Mouse (Mus musculus) urinary bladder, postnatal 4 days (tissue): ENCODE measurements around the gene Med29.
"Not testable (repeated sequence)": the region's sequence is repeated elsewhere in the genome, so short reads cannot be mapped to it uniquely, and the experiment has no call there.

ENCODE experiments used
- DNase-seq, 2 experiments: peaks; one replicate each; pipeline ENCODE4 v3.0.0; 2021 to 2022; ENCODE audit warnings: low spot score in 2 of 2

Med29 gene

DNA sequence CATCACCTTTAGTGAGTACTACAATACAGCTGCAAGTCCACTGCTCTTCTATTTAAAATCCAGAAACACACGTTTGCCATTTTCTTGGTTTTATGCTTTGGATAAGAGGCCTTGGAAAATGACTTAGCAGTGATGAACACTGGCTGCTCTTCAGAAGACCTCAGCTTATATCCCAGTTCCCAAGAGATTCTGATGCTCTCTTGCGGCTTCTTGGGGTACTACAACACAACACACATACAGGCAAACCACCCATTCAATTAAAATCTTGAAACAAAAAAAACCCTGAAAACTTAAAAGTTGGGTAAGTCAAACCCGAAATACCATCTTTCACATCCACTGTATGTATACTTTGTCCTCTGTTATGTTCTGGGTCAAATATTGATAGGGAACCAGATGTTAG, 5.5 kb upstream of the Med29 start:
- DNase-seq, result no peak

DNA sequence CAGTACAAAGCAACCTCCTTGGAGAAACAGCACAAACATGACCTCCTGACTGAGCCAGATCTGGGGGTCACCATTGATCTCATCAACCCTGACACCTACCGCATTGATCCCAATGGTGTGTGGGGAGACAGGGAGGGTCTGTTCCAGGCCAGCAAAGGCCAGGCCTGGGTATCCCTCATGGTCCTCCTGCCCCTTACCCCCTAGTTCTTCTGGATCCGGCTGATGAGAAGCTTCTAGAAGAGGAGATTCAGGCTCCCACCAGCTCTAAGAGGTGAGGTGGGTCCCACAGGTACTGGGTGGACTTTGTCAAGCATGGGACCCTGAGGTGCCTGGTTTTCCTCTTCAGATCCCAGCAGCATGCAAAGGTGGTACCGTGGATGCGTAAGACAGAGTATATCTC, 2.9 kb upstream of the Med29 start:
- DNase-seq, result no peak

DNA sequence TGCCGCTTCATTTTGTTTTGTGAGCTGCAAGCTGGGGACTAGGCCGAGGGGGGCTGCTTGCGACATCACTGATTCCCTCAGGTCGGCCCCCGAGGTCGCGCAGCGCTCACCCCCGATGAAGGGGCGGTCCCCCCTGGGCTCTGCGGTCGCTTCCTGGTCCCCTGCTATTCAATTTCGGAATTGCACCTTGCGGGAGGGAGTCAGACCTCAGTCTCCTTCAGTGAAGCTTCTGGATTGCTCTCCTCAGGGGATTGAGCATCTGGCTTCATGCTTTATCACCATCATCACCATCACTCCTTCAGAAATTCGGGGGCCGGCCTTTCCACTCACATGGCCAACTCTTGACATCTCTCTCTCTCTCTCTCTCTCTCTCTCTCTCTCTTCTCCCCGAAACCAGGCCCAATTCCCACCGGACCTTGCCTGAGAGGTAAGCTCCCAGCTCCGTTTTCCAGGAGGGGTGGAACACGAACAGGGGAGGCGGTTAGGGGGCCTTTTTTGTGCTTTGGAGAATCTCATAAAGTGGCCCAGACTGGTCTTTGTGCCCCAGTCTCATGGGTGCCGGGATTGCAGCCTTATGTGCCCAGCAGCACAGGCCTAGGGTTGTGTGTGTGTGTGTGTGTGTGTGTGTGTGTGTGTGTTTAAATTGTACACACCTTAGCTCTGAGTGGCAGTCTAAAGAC, 904 bp upstream of the Med29 start:
- no peak for DNase-seq

DNA sequence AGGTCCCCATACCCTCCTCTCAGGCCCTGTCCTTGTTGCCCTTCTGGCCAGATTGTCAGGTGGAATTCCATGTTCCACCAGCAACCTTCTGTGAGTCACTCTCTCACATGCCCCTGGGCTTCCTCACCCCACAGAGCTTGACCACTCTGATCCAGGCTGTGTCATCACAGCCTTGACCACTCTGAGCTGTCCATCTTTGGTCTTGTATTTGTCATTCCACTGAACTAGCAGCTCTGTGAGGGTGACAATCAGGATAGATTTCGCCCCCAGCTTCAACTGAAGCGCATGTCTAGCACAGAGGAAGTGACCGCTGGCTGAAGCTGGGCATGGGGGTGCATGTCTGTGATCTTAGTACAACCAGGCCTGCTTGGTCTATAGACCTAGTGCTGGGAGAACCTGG, 2.2 kb downstream of the Med29 start:
- DNase-seq, result no peak

DNA sequence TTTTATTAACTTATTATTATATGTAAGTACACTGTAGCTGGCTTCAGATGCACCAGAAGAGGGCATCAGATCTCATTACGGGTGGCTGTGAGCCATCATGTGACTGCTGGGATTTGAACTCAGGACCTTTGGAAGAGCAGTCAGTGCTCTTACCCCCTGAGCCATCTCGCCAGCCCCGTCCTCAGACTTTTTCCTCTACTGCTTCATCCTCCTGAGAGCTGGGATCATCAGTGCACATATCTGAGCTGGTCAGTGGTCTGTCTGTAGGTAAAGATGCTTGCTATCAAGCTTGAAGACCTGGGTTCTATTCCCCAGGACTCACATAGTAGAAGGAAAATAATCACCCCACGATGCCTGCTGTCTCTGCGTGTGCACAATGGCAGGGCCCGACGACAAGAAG, 5.1 kb downstream of the Med29 start:
- not testable (repeated sequence) for DNase-seq

DNA sequence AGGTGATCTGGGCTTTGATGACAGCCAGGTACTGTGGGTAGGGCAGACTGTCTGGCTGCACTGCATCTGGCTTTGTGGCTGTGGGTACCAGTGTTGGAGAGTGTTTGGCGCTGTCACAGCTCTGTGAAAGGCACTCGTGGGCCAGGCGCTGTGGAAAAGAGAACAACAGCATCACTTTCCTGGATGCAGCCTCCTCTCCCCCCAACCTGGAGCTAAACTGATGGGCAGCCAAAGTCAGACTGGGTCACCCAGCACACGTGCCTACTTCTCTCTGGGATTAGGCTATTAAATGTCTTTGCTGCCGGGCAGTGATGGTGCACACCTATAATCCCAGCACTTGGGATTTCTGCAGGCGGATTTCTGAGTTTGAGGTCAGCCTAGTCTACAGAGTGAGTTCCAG, 5.6 kb downstream of the Med29 start:
- not testable (repeated sequence) for DNase-seq

DNA sequence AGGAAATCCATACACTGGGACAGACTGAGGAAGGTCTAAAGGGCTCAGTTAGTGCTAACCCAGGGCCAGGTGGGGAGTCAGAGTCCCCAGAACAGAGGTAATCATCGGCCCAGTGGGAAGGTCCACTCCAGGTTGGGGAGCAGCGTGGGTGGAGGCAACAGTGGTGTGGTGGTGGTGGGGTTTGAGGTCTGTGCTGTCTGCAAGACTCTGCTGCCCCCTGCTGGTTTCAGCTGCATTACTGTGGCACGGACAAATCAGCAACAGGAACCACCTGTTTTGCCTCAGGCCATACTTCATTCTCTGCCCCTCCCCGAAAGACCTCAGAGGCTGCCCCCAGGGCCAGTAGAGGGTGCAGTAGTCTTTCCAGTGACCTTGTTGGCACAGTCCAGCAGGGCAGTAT, 6.0 kb downstream of the Med29 start:
- peak; percentile 73 to 89 for DNase-seq

DNA sequence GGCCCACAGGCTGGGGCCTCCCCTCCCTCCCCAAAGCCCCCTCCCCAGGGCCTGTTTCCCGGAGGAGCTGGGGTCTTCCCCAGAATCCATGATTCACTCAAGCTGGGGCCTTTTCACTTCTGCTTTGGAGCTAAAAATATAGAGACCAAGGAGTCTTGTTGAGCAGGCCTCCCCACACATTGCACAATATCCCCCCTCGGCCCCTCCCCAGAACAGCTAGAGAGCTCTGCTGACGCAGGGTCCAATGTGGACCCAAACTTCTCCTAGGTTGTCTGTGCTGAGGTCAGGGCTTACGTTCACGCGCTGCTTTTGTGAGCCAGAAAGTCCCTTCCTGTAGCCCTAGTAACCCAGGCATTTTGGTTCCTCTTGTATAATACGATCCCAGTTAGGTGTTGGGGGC, 6.5 kb downstream of the Med29 start:
- no peak for DNase-seq

DNA sequence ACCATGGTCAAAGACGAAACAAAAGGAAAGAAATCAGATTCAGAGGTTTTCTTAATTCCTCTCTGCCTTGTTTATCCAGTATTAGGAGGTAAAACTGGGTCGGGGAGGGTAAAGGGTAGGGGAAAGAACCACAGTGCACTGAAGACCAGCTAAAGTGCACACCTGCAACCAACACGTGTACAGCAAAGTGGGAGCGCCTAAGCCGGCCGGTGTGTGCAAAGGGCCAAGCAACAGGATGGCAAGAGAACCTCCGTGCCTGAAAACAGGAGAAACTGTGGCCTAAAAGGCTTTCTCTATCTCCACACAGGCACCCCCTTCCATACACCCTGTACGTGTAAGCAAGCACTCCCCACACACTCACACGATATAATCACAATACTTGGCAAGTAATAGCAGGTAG, 7.3 kb downstream of the Med29 start:
- DNase-seq, result no peak

DNA sequence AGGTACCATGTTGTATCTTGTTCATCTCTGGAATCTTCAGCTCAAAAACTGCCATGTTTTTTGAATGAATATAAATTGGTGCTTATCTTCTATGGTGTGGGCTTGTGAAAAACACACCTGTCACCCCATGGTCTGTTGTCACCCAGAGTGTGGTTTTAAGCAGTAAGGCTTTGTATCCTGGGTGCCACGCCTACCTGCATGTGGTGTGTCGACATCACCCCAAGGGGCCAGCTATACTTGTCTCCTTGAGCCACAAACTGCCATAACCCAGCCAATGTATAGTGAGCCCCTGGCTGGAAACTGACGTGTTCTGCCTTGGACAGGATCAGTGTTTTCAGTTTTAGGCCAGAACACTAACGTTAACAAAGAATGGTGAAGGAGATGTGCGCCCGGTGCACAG, 8.3 kb downstream of the Med29 start:
- no peak for DNase-seq

DNA sequence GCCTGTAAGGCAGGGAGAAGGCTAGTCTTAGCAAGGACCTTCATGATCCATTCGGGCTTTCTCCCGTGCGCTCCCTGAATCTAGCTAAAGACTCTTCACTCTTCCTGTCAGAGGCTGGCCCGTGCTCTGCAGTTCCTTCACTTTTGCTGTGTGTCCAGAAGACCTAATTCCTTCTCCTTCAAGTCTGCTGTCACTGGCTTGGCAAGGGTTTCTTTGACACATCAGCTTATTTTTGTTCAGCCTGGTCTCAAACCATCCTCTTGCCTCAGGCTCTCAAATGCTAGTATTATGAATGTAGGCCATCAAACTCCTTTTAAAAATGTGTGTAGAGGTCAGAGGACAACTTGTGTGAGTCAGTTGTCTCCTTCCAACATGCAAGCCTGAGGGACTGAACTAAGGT, 8.9 kb downstream of the Med29 start:
- no peak for DNase-seq

DNA sequence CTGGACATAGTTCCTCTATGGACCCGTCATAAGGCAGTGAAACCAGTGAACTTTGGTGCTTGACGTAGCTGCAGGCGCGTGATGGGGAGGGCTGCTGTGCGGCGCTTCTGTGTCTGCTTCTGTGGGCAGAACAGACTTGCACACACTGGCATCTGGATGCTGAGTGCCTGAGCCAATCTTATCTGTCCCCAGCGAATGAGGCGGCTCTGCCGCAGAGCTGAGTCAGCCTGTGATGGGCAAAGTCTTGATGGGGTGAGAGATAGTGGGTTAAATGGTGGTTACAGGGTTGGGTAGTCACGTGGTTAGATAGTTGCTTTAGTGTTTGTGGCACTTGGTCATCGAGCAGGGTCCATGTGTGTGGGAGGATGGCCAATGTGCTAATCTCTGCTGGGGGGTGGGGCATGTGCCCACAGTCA, 9.5 kb downstream of the Med29 start:
- DNase-seq, result no peak

DNA sequence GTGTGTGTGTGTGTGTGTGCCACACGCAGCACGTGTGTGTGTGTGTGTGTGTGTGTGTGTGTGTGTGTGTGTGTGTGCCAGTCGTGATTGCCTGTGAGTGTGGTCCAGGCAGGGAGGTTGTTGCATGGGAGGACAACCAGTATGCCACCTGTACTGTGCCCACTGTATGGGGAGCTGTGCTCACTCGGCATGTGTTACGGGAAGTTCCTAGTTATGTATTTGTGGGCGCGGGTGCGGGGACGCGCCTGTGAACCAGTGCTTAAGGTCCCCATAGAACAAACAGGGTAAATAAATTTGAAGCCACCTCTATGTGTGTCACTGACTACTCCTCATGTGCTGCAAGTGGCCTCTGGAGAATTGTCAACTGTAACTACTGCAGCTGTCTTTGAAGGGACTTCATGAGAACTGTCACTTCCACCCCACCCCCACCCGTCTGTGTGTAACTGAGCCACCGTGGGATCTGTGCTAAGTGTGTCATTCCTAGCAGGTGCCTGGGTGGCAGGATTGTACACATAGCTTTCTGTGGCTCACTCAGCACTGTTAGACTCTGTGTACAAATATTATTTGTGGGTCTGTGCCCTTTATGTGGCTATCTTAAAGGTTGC, 10.1 kb downstream of the Med29 start:
- no peak for DNase-seq

DNA sequence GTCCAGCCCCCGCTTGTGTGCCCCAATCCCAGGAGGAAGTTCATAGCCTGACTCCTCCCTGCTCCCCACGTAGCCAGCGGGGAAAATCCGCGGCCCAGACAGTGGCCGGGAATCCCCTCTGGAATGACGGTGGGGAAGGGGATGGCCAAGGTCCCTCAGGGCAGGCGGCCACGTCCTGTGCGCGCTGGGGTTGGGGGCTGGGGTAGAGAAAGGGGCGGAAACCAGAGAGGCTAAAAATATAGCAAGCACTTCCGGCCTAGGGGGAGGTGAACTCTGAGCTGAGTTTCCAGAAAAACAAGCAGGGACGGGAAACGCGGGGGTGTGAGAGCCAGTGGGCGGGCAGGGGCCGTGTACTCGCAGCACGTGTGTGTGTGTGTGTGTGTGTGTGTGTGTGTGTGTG, 10.6 kb downstream of the Med29 start:
- DNase-seq, result peak; percentile 83 to 87

DNA sequence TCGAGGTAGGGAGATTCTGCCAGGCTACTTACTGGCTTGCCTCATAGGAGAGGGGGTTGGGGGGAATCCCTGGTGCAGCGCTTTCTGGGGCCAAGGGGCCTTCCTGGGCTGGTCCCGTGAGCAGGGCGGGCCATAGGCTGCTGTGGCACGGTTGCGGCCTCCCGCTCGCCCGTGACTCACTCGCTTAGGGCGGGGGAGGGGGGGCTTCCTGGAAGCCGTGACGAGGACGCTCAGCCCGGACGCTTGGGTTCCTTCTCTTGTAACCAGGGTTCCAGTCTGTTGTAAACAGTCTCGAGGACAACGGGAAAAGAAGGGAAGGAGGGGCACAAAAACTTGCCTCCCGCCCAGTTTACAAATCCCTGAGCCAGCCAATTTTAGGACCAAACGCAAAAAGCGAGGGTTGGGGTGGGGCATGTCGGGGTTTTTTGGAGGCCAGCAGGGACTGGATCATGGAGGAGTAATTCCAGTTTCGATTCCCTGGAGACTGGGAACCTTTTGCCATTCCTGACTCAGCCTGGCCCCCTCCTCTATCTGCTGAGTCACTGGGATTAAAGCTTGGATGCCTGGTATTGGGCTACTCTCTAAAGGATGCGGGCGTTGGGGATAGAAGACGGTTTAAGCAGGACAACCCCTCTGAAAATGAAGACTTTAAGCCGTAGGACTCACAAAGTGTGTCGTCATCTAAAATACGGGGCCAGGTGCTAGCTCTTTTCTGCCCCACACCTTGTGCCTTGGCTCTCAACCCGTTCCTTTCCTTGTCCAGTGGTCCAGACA, 11.3 kb downstream of the Med29 start:
- DNase-seq, result peak; percentile 79 to 80

DNA sequence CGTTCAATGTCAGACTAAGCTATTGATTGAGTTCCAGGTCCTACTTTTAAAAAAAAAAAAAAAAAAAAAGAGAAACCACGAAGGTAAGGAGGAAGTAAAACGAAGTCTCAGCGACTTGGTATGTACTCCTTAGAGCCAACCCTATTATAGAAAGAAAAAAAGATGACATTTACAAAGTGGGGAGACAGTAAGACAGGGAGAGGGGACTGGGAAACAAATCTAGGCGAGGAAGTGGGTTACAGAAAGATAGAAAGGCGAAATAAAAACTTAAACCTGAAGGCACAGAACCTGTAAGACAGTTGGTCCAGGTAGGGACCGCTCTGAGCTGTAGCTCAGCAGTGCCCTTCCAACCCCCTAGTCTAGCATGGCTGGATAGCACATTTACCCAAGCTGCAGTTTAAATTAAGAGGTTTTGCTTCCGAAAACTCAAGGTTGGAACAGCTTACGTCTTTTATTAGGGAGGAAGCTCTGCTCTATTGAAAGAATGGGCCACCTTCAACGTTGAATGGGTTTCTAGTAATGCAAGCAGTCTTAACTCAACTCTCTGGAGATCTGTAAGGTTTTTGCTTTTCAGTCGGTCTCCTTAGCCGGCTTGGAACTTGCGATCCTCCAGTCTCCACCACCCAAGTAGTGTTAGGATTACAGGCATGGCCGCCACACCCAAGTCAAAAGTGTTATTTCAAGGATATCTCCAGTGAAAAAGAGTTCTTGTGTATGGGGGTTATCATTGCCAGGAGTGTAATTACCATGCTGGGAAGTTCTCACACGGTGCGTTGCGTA, 12.1 kb downstream of the Med29 start, which contains the start of gene Zfp36:
TSS of gene Zfp36 (minus strand) at position 17 of the 780 bp plus-strand sequence.
- DNase-seq, result no peak

DNA sequence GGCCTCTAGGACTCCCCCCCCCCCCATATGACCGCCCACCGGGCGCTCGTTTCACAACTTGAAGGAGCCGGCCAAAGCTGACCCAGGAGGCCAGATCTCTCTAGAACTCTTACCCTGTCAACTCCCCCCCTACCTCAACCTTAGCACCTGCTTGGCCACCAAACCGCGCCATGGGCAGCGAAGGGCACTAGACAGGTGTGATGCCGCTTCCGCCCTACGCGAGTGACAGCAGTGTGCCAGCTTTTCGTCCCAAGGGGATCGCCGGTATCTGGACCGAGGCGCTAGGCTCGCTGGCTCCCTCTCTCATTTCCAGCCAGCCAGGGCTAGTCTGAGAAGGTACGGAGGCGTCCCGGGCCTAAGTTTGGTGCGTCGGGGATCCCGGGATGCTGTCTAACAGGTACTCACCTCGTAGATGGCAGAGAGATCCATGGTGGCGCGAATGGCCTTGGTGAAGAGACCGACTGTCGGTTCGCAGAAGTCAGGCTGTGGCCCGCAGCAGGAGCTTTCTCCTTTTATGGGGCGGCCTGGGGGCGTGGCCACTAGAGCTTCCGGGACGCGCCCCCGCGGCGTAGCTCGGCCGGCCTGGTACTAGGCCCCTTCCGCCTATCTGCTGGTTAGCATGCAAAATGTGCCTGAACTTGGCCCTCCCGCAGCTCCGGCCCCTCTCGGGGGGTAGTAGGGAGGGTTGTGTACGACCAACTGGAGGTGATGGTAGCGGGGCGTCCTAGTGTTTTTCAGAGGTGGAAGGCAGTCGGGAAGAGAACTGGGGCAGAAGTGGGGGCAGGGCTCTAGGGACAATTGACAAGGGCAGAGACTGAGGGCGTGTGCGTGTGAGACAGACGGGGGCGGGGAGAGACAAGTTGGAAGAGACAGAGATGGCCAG, 13.5 kb downstream of the Med29 start:
- peak; percentile 93 to 97 for DNase-seq

DNA sequence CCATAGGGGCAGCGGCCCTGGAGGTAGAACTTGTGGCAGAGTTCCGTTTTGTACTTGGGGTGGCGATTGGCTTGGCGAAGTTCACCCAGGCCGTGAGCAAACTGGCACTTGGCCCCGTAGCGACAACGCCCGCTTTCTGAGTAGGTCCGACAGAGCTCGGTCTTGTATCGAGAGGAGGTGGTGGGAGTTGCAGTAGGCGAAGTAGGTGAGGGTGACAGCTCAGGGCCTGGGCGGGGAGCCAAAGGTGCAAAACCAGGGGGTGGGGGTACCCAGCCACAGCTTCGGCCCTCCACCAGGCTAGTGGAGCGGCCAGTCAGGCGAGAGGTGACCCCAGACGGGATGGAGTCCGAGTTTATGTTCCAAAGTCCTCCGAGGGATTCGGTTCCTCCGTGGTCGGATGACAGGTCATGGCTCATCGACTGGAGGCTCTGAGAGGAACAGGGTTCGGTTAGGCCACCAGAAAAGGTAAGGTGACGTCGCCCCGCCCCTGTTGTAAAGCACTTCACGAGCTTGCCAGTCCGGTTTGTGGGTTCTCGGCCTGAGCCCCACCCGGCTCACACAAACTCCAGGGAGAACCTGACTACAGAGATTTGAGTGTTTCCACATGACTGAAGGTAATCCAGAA, 14.3 kb downstream of the Med29 start:
- peak in 1 of 2 experiments; percentile 64 for DNase-seq

DNA sequence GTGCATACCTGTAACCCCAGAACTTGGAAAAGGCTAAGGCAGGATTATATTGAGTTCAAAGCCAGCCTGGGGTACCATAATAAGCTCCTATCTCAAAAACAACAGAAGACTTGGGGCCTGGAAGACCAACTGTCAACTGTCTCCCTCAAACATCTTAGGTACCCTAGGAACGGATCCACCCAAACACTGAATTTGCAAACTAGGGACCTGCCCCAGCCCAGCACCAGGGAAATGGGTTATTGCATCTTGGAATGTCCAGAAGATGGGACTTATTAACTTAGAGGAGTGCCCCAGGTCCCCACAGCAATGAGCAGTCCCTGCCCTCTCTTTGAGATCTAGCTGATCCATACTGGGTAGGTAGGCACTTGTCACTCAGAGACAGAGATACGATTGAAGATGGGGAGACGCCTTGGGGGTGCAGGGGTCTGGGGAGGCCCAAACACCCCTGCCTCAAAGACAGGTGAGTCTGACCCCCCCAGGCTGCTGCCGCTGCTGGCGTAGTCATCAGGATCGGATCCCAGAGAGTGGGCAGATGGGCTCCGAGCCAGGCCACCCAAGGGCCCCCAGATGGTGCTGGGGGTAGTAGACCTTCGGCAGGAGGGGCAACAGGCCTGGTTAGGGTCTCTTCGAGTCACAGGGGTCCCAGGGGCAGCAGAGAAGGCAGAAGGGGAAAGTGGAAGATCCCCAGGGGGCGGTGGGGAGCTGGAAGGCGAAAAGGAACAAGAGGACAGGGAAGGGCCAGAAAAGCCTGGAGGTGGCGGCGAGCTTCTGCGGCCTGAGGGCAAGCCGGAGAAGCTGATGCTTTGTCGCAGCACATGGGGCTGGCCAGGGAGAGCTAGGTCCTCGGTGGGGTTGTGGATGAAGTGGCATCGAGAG, 15.1 kb downstream of the Med29 start:
- DNase-seq, result no peak
